Mouse (Mus musculus): ENCODE results near the gene Atpaf1.

The Atpaf1 gene

DNA sequence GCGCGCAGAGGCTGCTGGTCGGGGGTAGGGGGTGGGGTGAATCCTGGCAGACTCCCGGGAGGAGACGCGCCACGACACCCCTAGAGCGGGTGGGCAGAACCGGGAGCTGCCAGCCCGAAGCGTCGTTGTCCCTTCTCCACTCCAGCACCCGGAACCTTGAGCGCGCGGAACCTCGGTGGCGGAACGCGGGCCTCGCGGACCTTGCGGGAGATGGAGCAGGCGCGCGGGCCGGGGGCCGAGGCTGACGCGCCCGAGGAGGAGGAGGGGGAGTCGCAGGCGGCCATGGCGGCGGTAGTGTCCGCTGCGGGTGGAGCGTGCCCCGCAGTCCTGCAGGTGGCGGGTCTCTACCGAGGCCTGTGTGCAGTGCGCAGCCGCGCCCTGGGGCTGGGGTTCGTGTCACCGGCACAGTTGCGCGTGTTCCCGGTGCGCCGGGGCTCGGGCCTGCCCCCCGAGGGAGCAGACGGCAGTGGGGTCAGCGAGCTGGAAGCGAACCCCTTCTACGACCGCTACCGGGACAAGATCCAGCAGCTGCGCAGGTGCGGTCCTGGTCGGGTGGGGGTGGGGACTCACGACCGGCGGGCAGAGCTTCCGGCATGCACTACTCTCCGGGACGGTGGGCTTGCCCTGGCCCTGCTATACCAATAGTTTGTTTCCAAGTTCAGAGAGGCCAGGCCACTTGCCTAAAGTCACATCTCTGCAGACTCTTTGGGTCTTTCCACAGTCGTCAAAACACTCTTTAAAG, at the start of gene Atpaf1:
Gene Atpaf1, plus strand, starts transcription at position 44 of the 742 bp plus-strand sequence.
- DNase-seq: peak; percentile 76

- no peak for DNase-seq
These were observed 49.7 kb upstream of the Atpaf1 start for GRCm38 (mm10) chr4:115734867-115735266.

DNA sequence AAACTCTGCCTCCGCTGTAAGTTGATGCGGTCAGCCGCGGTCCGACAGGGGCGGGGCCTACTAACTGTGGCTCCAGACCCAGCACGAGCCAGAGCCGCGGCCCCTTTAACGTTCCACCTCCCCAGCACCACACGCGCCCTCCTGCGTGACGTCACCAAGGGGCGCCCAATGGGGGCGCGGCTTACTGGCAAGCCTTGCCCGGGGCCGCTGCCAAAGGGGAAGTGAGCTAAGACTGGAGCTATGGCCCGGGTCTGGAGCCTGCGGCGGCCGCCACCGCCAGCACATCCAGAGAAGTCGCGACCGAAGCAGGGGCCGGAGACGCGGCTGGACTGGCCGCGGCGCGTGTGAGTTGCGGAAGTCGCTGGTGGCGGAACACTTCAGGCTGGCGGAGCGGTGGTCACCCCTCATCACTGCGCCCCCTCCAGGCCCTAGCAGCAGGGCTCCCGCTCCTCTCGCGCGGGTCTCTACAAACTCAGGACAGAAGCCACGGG, 47.0 kb upstream of the Atpaf1 start, which contains the start of gene Efcab14:
Gene Efcab14, plus strand, starts transcription at position 194 of the 491 bp plus-strand sequence.
- DNase-seq: peak; percentile 98

- DNase-seq: no peak
These were observed 46.1 kb upstream of the Atpaf1 start for GRCm38 (mm10) chr4:115738481-115738985.

GRCm38 (mm10) chr4:115742658-115743057, 42.0 kb upstream of the Atpaf1 start:
- no peak for DNase-seq

- DNase-seq: no peak
These were observed 41.5 kb upstream of the Atpaf1 start for GRCm38 (mm10) chr4:115743096-115743495.

DNA sequence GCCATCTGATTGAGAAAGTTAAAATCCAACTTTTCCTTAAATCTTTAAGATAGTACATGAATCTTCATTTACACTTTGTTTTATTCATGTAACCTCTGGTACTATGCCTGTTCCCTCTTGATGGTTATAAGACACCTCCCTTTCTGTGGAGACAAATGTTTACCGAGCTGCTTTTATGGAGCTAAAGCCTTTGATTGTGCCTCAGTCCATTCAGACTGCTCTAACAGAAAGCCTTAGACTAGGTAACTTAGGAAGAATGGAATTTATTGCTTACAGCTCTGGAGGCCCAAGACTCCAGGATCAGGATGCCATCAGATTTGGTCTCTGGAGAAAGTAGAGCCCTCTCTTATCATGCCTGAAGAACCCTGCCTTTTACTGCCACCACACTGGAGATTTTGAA, 36.4 kb upstream of the Atpaf1 start:
- DNase-seq: no peak

GRCm38 (mm10) chr4:115749336-115749735, 35.3 kb upstream of the Atpaf1 start:
- no peak for DNase-seq

GRCm38 (mm10) chr4:115754101-115754500, 30.5 kb upstream of the Atpaf1 start:
- no peak for DNase-seq

- DNase-seq: no peak
These were observed 29.8 kb upstream of the Atpaf1 start for GRCm38 (mm10) chr4:115754851-115755250.

DNA sequence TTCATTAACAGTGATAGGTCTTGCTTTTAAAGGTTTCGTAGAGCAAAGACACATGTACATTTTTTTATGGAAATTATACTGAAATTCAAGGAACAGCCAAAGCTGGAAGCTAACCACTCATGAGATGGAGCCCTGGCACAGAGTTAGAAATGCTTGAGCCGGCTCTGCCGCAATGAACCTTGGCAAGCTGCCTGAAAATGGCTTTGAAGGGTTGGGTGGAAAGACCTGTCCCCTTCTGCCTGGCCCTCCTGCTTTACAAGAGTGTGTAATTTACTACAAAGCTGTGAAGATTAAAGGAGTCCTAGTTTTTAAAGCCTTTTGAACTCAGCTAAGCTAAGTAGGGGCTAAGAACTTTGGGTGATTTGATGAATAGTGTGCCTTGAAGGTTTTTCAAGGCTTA, 23.4 kb upstream of the Atpaf1 start:
- DNase-seq: no peak

GRCm38 (mm10) chr4:115764581-115764980, 20.0 kb upstream of the Atpaf1 start:
- DNase-seq: no peak

GRCm38 (mm10) chr4:115767647-115768467, 16.8 kb upstream of the Atpaf1 start:
- no peak for DNase-seq

GRCm38 (mm10) chr4:115775056-115775455, 9.6 kb upstream of the Atpaf1 start:
- DNase-seq: no peak

DNA sequence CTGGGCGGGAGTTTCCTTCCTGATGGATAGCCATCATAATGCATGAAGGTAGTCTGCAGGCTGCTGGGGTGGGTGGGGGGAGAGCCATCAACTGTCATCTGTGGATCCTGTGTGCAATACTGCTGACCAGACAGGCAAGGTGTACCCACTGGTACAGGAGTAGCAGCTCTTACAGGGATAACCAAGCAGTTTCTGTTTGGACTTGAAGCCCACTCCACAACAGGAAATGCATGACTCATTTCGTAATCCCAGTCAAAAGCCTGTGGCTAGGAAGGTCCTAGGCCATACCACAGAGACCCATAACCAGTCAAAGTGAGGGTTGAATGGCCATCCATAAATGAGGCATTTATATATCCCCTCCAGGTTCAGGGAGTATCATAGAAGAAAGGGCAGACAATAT, 7.0 kb upstream of the Atpaf1 start:
- no peak for DNase-seq

DNA sequence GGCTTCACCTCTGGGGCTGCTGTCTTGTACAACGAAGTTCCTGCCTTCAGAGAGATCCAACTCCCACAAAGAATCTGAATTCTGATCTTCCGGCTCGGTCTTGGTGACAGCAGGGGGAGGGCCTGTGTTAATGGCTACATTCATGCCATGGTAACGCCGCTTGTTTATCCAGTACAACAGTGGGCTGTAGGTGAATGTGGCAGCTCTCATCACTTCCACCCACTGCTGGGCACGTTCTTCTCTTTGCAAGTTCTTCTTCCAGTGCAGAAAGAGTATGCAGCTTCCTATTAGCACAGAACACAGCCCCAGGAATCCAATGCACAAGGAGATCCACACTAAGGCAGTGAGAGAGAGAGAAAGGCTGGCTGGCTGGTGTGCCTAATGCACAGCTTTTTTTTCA, 4.3 kb upstream of the Atpaf1 start:
- no peak for DNase-seq

DNA sequence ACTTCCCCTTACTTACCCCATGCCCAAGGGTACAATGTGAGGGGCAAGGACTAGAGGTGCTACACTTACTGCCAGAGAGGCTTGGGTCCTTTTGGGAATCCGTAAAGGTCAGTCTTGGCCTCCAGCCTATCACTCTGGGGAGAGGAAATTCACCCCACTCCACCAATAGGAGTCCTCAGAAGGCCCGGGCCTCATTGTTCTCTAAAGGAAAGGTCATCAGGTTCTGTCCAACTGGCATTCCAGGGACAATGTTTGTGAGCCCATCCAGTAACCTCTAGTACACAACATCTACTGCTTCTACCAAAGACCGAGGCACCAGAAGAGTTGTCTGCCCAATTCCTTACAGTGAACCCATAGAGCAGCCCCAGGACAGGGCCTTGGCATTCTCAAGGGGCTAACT, 3.7 kb upstream of the Atpaf1 start, which contains the start of gene Tex38:
Gene Tex38, minus strand, starts transcription at position 101 of the 400 bp plus-strand sequence.
- DNase-seq: no peak

- DNase-seq: no peak
These were observed 2.4 kb upstream of the Atpaf1 start for GRCm38 (mm10) chr4:115782026-115782805.

DNA sequence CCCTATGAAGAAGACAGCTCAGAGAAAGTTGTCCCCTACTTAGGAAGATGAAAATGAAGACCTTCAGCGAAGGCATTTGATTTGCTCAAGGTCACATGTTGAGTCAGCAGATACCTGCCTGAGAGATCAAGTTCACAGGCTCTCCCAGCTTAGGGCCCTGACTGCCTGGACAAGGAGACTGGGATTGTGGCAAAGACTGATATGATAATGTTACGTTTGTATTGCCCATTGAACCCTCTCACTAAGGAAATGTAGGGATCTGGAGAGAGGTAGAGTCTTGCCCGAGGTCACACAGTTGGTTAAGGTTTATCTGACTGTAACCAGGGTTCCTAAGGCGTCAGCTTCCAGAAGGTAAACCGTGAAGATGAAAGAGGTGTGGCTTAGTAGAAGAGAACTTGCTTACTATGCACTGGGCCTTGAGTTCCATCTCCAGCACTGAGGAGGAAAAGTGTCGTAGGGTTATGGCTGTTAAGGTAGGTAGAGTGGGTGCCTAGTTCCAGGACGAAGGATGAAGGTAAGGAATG, 961 bp downstream of the Atpaf1 start:
- peak; percentile 39 for DNase-seq

GRCm38 (mm10) chr4:115790864-115791263, 6.3 kb downstream of the Atpaf1 start:
- DNase-seq: no peak

DNA sequence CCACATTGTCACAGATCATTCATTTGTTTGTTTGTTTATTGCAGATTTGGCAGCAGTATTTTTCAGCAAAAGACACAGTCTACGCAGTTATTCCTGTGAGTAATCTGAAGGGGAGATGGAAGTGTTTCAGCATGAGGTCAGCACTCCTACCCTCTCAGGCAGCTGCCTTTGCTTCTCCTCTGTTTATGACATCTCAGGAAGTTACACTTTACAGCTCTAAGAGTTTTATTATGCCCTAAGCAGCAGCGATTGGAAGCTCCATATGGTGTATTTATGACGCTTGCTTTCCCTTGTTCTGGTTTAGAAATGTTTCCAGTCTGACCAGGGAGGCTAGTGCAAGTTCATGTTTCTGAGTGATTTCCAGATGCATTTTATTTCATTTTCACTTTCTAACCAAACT, 10.7 kb downstream of the Atpaf1 start:
- no peak for DNase-seq

- DNase-seq: no peak
These were observed 15.4 kb downstream of the Atpaf1 start for GRCm38 (mm10) chr4:115799981-115800380.

GRCm38 (mm10) chr4:115812326-115812725, 27.7 kb downstream of the Atpaf1 start:
- DNase-seq: no peak

Data from cerebellum, adult 9-10 months (tissue).